Mouse (Mus musculus) forebrain, embryonic 12.5 days (tissue): ENCODE measurements at regions not wholly inside any gene's neighbourhood (a gene's known extent, or its start where the extent isn't known, plus 50 kb on each side); places are given as distances from the start of the nearest gene placed in this dataset.

ENCODE experiments used
- ATAC-seq: fragments of 200-750 bp; cut with Nextera tagmentation; 2 replicates; pipeline ENCODE4 v1.8.0; 2017; ENCODE audit warnings: moderate TSS enrichment; ENCODE audit not compliant: low FRiP score
- H3K27ac ChIP-seq: fragments of 300-500 bp; sonication (generic); 2 replicates; pipeline ENCODE4 v1.5.1; 2016; ENCODE audit warnings: mild to moderate bottlenecking
- H3K27me3 ChIP-seq: fragments of 300-500 bp; sonication (generic); 2 replicates; pipeline ENCODE4 v1.6.1; 2016; ENCODE audit warnings: mild to moderate bottlenecking
- H3K36me3 ChIP-seq: fragments of 300-500 bp; sonication (generic); replicated peaks from 2 replicates; pipeline ENCODE4 v1.6.1; 2016; ENCODE audit warnings: mild to moderate bottlenecking
- H3K4me1 ChIP-seq: fragments of 300-500 bp; sonication (generic); 2 replicates; pipeline ENCODE4 v1.6.1; 2016
- H3K4me2 ChIP-seq: fragments of 300-500 bp; sonication (generic); 2 replicates; pipeline ENCODE4 v1.6.1; 2016; ENCODE audit warnings: mild to moderate bottlenecking, moderate library complexity
- H3K4me3 ChIP-seq: fragments of 300-500 bp; sonication (generic); replicated peaks from 2 replicates; pipeline ENCODE4 v1.5.1; 2016; ENCODE audit warnings: mild to moderate bottlenecking
- H3K9ac ChIP-seq: fragments of 300-500 bp; sonication (generic); 2 replicates; pipeline ENCODE4 v1.6.1; 2016; ENCODE audit warnings: mild to moderate bottlenecking
- H3K9me3 ChIP-seq: fragments of 300-500 bp; sonication (generic); 2 replicates; pipeline ENCODE4 v1.6.1; 2016
- WGBS: fragments of 180-500 bp; shearing (Covaris S2); methylation state at CpG from one replicate; pipeline ENCODE4 v1.1.7; 2016; 5-methylcytosine and 5-hydroxymethylcytosine counted together

GRCm38 (mm10) chr16:31508981-31509380, 86.9 kb downstream of the Bdh1 start:
- Histone ChIP-seq H3K4me2 (peak overlapping the region; percentile 47), H3K27ac (peak overlapping the region; percentile 88), H3K9ac (peak overlapping the region; percentile 29; the same call in 1 of the 2 replicates), H3K4me1 (peaks cover 27% of the 10 kb centered on the region), H3K9me3 (no peaks in the 10 kb centered on the region), H3K27me3 (peaks cover 7% of the 10 kb centered on the region; the same call in 1 of the 2 replicates), H3K36me3 (no peaks in the 10 kb centered on the region), H3K4me3 (0 out of 2 replicates have a peak overlapping the region, but pooled peaks have one; percentile 13)
- ATAC-seq: peak; percentile 93
- WGBS: under 1% methylated on average over 18 of the region's 18 CpGs

GRCm38 (mm10) chr16:31510097-31510496, 88.0 kb downstream of the Bdh1 start:
- Histone ChIP-seq H3K4me1 (peaks cover 27% of the 10 kb centered on the region), H3K9me3 (no peaks in the 10 kb centered on the region), H3K27me3 (peaks cover 7% of the 10 kb centered on the region; the same call in 1 of the 2 replicates), H3K4me3 (no peak overlapping the region), H3K27ac (no peak overlapping the region), H3K36me3 (no peaks in the 10 kb centered on the region), H3K4me2 (no peak overlapping the region), H3K9ac (no peak overlapping the region)
- ATAC-seq: no peak
- 85% methylated on average over 8 of the region's 8 CpGs for WGBS

GRCm38 (mm10) chr16:31518816-31519215, 96.7 kb downstream of the Bdh1 start:
- no peak for ATAC-seq
- no peak overlapping the region for H3K27ac ChIP-seq
- peaks cover 4% of the 10 kb centered on the region; the same call in 1 of the 2 replicates for H3K4me1 ChIP-seq
- H3K36me3 ChIP-seq: no peaks in the 10 kb centered on the region
- H3K4me2 ChIP-seq: no peak overlapping the region
- no peak overlapping the region for H3K4me3 ChIP-seq
- WGBS: 94% methylated on average over 3 of the region's 3 CpGs
- no peaks in the 10 kb centered on the region for H3K27me3 ChIP-seq
- no peaks in the 10 kb centered on the region for H3K9me3 ChIP-seq
- no peak overlapping the region for H3K9ac ChIP-seq

GRCm38 (mm10) chr16:31520081-31520480, 98.0 kb downstream of the Bdh1 start:
- ATAC-seq: no peak
- Histone ChIP-seq H3K4me1 (peaks cover 4% of the 10 kb centered on the region; the same call in 1 of the 2 replicates), H3K4me3 (no peak overlapping the region), H3K9ac (no peak overlapping the region), H3K4me2 (no peak overlapping the region), H3K36me3 (no peaks in the 10 kb centered on the region), H3K27me3 (no peaks in the 10 kb centered on the region), H3K9me3 (no peaks in the 10 kb centered on the region), H3K27ac (no peak overlapping the region)
- whole genome bisulfite sequencing: 70% methylated on average over 9 of the region's 9 CpGs

- Histone ChIP-seq H3K27me3 (no peaks in the 10 kb centered on the region), H3K9me3 (no peaks in the 10 kb centered on the region), H3K4me1 (peaks cover 4% of the 10 kb centered on the region; the same call in 1 of the 2 replicates), H3K4me2 (no peak overlapping the region), H3K4me3 (no peak overlapping the region), H3K36me3 (no peaks in the 10 kb centered on the region), H3K9ac (no peak overlapping the region), H3K27ac (no peak overlapping the region)
- WGBS: 86% methylated on average over 6 of the region's 6 CpGs
- no peak for ATAC-seq
These were observed 99.7 kb downstream of the Bdh1 start for GRCm38 (mm10) chr16:31521786-31522185.

GRCm38 (mm10) chr16:31526711-31527344, 104.7 kb downstream of the Bdh1 start:
- no peak overlapping the region for H3K4me2 ChIP-seq
- H3K9ac ChIP-seq: no peak overlapping the region
- no peaks in the 10 kb centered on the region for H3K9me3 ChIP-seq
- H3K27me3 ChIP-seq: no peaks in the 10 kb centered on the region
- H3K4me1 ChIP-seq: no peaks in the 10 kb centered on the region
- no peak overlapping the region for H3K4me3 ChIP-seq
- WGBS: 79% methylated on average over 10 of the region's 10 CpGs
- H3K27ac ChIP-seq: no peak overlapping the region
- ATAC-seq: no peak
- H3K36me3 ChIP-seq: no peaks in the 10 kb centered on the region

GRCm38 (mm10) chr16:31528596-31529283, 106.7 kb downstream of the Bdh1 start:
- no peak for ATAC-seq
- Histone ChIP-seq H3K36me3 (no peaks in the 10 kb centered on the region), H3K9ac (no peak overlapping the region), H3K4me2 (no peak overlapping the region), H3K27me3 (no peaks in the 10 kb centered on the region), H3K27ac (no peak overlapping the region), H3K4me3 (no peak overlapping the region), H3K4me1 (peaks cover 8% of the 10 kb centered on the region; the same call in 1 of the 2 replicates), H3K9me3 (no peaks in the 10 kb centered on the region)
- 57% methylated on average over 11 of the region's 11 CpGs for WGBS

- 86% methylated on average over 13 of the region's 13 CpGs for WGBS
These were observed 107.3 kb downstream of the Bdh1 start for GRCm38 (mm10) chr16:31529284-31529958.

GRCm38 (mm10) chr16:31530090-31530489, 108.0 kb downstream of the Bdh1 start:
- Histone ChIP-seq H3K27me3 (no peaks in the 10 kb centered on the region), H3K4me1 (peaks cover 17% of the 10 kb centered on the region), H3K9ac (no peak overlapping the region), H3K4me3 (no peak overlapping the region), H3K36me3 (no peaks in the 10 kb centered on the region), H3K9me3 (no peaks in the 10 kb centered on the region), H3K4me2 (no peak overlapping the region), H3K27ac (no peak overlapping the region)
- ATAC-seq: no peak
- WGBS: 89% methylated on average over 8 of the region's 8 CpGs

More at GRCm38 (mm10) chr16:31529284-31529958, 107.3 kb downstream of the Bdh1 start:
- no peak overlapping the region for H3K4me3 ChIP-seq
- no peak overlapping the region for H3K9ac ChIP-seq
- peaks cover 10% of the 10 kb centered on the region; the same call in 1 of the 2 replicates for H3K4me1 ChIP-seq
- no peak for ATAC-seq
- H3K27me3 ChIP-seq: no peaks in the 10 kb centered on the region
- H3K9me3 ChIP-seq: no peaks in the 10 kb centered on the region
- no peak overlapping the region for H3K4me2 ChIP-seq
- H3K36me3 ChIP-seq: no peaks in the 10 kb centered on the region
- no peak overlapping the region for H3K27ac ChIP-seq

- Histone ChIP-seq H3K4me2 (no peak overlapping the region), H3K9me3 (no peaks in the 10 kb centered on the region), H3K36me3 (no peaks in the 10 kb centered on the region), H3K27ac (no peak overlapping the region), H3K27me3 (no peaks in the 10 kb centered on the region), H3K4me1 (peaks cover 26% of the 10 kb centered on the region), H3K9ac (no peak overlapping the region), H3K4me3 (no peak overlapping the region)
- no peak for ATAC-seq
- WGBS: 64% methylated on average over 6 of the region's 6 CpGs
These were observed 111.2 kb downstream of the Bdh1 start for GRCm38 (mm10) chr16:31533196-31533777.

GRCm38 (mm10) chr16:31534923-31535523, 112.9 kb downstream of the Bdh1 start:
- Histone ChIP-seq H3K36me3 (no peaks in the 10 kb centered on the region), H3K9me3 (no peaks in the 10 kb centered on the region), H3K27ac (no peak overlapping the region), H3K9ac (peak overlapping the region; percentile 17; the same call in 1 of the 2 replicates), H3K4me1 (peaks cover 26% of the 10 kb centered on the region), H3K4me2 (no peak overlapping the region), H3K4me3 (no peak overlapping the region), H3K27me3 (no peaks in the 10 kb centered on the region)
- 5% methylated on average over 4 of the region's 4 CpGs for WGBS
- ATAC-seq: no peak

- no peak for ATAC-seq
- Histone ChIP-seq H3K36me3 (no peaks in the 10 kb centered on the region), H3K4me3 (no peak overlapping the region), H3K9ac (no peak overlapping the region), H3K9me3 (no peaks in the 10 kb centered on the region), H3K4me1 (peaks cover 26% of the 10 kb centered on the region), H3K4me2 (no peak overlapping the region), H3K27me3 (no peaks in the 10 kb centered on the region), H3K27ac (no peak overlapping the region)
- WGBS: 95% methylated on average over 3 of the region's 3 CpGs
These were observed 114.2 kb downstream of the Bdh1 start for GRCm38 (mm10) chr16:31536328-31536727.
